Mouse (Mus musculus) kidney, adult 2 months (tissue): ENCODE measurements around the gene Mvb12b.

Source experiments
- CTCF ChIP-seq: fragments of 200-500 bp; conservative IDR thresholded peaks from 2 replicates; pipeline ENCODE4 v1.5.1; 2011; ENCODE audit warnings: low read depth, mild to moderate bottlenecking, control low read depth, low read length, moderate library complexity, mixed read lengths; ENCODE audit not compliant: insufficient read depth, insufficient read length
- POLR2A ChIP-seq: fragments of 200-500 bp; IDR thresholded peaks from one replicate; pipeline ENCODE4 v1.6.1; 2011; ENCODE audit warnings: low read depth, low read length, control low read depth

GRCm38 (mm10) chr2:33759447-33759846 is 128.3 kb downstream of the Mvb12b start:
- TF ChIP-seq CTCF (no peak), POLR2A (no peak)
